Mouse (Mus musculus) T-cell, adult 2 months (primary cell): ENCODE measurements at regions not wholly inside any gene's neighbourhood (a gene's known extent, or its start where the extent isn't known, plus 50 kb on each side); places are given as distances from the start of the nearest gene placed in this dataset.

Experiments used
- DNase-seq: peaks from one replicate; pipeline ENCODE4 v3.0.0; 2022; ENCODE audit warnings: low spot score

GRCm38 (mm10) chr12:92619120-92619519 is 770.2 kb upstream of the Sel1l start:
- DNase-seq, result no peak

GRCm38 (mm10) chr12:92618519-92618918 is 769.6 kb upstream of the Sel1l start:
- no peak for DNase-seq

- no peak for DNase-seq
These were observed 752.7 kb upstream of the Sel1l start for GRCm38 (mm10) chr12:92601673-92602072.

- DNase-seq, result no peak
These were observed 740.8 kb upstream of the Sel1l start for GRCm38 (mm10) chr12:92589725-92590124.

- no peak for DNase-seq
These were observed 740.3 kb upstream of the Sel1l start for GRCm38 (mm10) chr12:92589305-92589704.

- DNase-seq, result no peak
These were observed 729.6 kb upstream of the Sel1l start for GRCm38 (mm10) chr12:92578596-92578995.
